Mouse (Mus musculus): ENCODE results near the gene Gjb4. TPM values are rescaled to one million over a fixed set of nuclear protein-coding genes. Genes with fewer than 3 reads are reported as not detected.

The Gjb4 gene
- total RNA-seq (2021), result not detected

DNA sequence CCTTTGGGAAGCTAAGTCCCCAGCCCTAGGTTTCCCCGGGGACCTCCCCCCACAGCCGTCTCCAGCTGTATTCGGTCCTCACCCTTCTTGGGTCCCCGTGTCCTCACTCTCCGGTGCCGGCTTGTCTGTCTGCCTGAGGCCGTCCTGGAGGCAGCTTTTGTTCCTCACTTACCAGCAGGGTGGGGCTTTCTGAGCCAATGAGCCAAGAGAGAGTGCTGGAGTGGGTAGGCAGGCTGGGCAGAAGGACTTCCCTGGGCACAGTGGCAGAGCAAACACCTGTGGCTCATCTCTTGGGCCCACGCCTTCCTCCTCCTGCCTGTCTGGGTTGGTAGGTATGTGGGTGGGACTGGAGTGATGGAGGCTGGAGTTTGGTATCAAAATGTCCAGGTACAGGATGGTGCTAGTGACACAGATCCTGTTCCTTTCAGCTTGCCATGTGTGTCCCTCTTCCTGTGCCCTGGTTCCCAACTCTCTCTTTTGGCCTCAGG lies at the start of gene Gjb4:
Gjb4 (minus strand) TSS at position 131 of the 488 bp plus-strand sequence.
- intact Hi-C loops (cut with DNase I), result no loop called here
- DNase-seq (ENCODE audit: low spot score in 2 of 2), result no peak

DNA sequence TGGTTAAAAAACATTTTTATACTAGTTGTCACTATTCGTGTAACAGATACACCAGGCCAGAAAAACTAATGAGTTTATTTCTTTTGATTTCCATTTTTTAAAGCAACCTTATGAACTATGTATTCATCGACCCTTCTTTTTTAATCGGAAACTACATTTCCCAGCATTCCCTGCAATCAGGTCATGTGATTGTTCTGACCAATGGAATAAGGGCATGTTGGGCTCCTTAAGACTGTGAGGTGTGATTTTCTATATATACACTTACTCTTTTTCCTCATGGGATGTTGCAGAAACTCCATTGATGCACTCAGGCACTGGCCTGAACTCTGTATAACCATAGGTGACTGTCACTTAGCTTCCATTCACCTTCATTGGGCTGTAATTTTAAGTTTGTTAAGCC lies 48.7 kb upstream of the Gjb4 start:
- DNase-seq (ENCODE audit: low spot score in 2 of 2), result no peak
- intact Hi-C loops (cut with DNase I), result no loop called here

DNA sequence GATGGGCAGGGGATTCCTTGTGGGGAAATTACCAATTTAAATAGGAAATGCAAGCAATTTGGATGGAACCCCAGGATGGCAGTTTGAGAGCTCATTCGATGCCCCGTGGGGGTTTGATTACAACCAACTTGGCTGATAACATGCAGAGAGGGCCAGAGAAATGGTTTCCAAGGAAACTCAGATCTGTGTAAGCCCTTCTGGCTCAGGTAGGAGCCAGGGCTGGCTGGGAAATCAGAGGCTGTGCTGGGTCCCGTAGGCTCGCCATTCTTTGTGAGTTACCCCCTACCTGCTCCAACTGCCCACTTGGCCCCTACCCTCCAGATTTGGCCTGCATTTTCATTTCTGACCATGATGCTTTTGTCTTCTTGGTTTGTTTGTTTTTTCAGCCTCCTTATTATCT lies 48.3 kb upstream of the Gjb4 start:
- DNase-seq (ENCODE audit: low spot score in 2 of 2), result no peak

GRCm38 (mm10) chr4:127400165-127401145 lies 46.6 kb upstream of the Gjb4 start:
- intact Hi-C loops (cut with DNase I), result no loop called here
- peak; percentile 10 to 14 for DNase-seq (ENCODE audit: low spot score in 2 of 2)

More for the DNA sequence above, 48.3 kb upstream of the Gjb4 start:
- intact Hi-C loops (cut with DNase I), result no loop called here

GRCm38 (mm10) chr4:127395591-127395990 lies 41.7 kb upstream of the Gjb4 start:
- DNase-seq (ENCODE audit: low spot score in 2 of 2), result no peak
- intact Hi-C loops (cut with DNase I), result no loop called here

GRCm38 (mm10) chr4:127389645-127390044 lies 35.8 kb upstream of the Gjb4 start:
- intact Hi-C loops (cut with DNase I), result loop anchor here (5.0 kb wide), 1 partner anchor 918 kb away; no protein-coding TSS in a partner anchor
- peak in 1 of 2 experiments; percentile 12 for DNase-seq (ENCODE audit: low spot score in 2 of 2)

DNA sequence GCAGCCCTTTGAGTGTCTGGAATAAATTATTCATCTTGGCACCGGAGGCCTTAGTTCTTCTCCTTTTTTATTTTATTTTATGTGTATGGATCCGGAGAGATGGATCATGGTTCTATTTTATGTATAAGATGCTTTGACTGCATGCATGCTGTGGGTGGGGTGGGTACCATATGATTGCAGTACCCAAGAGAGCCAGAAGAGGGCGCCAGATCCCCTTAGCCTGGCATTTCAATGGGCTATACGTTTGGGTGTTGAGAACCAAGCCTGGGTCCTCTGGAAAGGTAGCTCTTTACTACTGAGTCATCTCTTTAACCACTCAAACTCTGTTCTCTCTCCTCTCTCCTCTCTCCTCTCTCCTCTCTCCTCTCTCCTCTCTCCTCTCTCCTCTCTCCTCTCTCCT lies 23.5 kb upstream of the Gjb4 start:
- intact Hi-C loops (cut with DNase I), result loop anchor here (10.0 kb wide), 1 partner anchor 237 kb away; no protein-coding TSS in a partner anchor
- no peak for DNase-seq (ENCODE audit: low spot score in 2 of 2)

DNA sequence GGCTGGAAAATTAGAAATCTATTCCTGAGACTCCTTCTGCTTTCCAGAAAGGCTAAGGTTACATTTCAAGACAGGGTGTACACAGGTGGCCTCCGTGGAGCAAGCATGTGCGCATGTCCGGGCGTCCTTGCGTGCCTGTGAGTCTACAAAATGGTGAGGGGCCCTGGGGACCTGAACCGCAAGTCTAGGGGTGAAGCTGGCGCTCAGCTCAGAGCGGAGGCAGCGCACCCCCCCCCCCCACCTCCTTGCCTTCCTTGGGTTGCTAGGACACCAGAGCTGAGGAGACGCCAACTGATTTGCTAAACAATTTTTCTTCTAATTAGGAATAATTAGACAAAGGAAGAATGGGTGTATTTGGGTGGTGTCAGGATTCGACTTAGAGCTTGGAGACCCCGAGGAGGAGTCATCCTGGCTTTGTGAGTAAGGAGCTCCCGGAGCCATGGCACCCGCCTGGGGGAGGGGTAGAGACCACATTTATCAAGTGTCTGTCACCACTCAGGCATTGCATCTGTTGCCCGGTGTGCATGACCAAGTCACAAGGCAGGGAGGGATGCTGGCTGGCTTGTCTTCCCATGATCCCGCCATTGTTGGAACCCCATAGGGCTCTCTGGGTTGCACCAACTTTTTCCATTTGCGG lies 21.8 kb upstream of the Gjb4 start:
- intact Hi-C loops (cut with DNase I), result loop anchor here (10.0 kb wide), 1 partner anchor 239 kb away; no protein-coding TSS in a partner anchor
- DNase-seq (ENCODE audit: low spot score in 2 of 2), result no peak

GRCm38 (mm10) chr4:127374645-127375044 lies 20.8 kb upstream of the Gjb4 start:
- intact Hi-C loops (cut with DNase I), result loop anchor here (5.0 to 10.0 kb wide), 2 partner anchors 240 to 613 kb away; partner anchors contain the start of gene Csmd2
- DNase-seq (ENCODE audit: low spot score in 2 of 2), result no peak

DNA sequence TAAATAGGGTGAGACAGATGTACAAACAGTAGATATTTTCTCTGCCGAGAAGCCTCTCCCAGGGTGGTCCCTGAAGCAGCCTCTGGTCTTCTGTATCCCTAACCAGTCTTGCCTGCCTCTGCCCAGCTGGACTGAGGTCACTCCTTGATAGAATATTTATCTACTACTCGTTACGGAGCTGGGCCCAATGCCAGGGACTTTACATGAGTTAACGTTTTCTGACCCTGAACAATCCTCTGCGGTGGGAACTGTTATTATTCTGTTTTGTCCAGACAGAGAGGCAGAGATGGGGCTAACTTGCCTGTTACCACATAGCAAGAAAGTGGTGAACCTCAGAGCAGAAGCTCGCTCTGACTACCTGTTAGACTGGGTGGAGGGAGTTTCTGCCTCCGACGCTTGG lies 19.6 kb upstream of the Gjb4 start:
- DNase-seq (ENCODE audit: low spot score in 2 of 2), result no peak
- intact Hi-C loops (cut with DNase I), result loop anchor here (5.0 to 10.0 kb wide), 2 partner anchors 241 to 614 kb away; partner anchors contain the start of gene Csmd2

- no peak for DNase-seq (ENCODE audit: low spot score in 2 of 2)
- intact Hi-C loops (cut with DNase I), result loop anchor here (5.0 to 10.0 kb wide), 2 partner anchors 243 to 616 kb away; partner anchors contain the start of gene Csmd2
Observed at GRCm38 (mm10) chr4:127371546-127371945, 17.7 kb upstream of the Gjb4 start.

DNA sequence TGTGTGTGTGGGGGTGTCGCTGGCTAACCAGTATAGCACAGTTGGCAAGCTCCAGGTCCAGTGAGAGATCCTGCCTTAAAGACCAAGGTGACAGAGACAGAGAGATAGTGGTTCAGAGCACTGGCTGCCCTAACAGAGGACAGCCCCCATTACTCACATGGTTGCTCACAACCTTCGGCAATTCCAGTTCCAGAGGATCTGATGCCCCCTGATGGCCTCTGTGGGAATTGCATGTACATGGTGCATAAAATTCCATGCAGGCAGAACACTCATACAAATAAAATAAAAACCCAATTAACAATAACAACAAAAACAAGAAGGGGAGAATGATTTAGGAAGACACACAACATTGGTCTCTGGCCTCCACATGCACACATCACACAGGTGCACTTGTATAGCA lies 16.6 kb upstream of the Gjb4 start:
- DNase-seq (ENCODE audit: low spot score in 2 of 2), result no peak

GRCm38 (mm10) chr4:127368379-127368973 lies 14.6 kb upstream of the Gjb4 start:
- DNase-seq (ENCODE audit: low spot score in 2 of 2), result peak; percentile 61 to 62
- intact Hi-C loops (cut with DNase I), result loop anchor here (10.0 kb wide), 1 partner anchor 1176 kb away; no protein-coding TSS in a partner anchor

More for the DNA sequence above, 16.6 kb upstream of the Gjb4 start:
- intact Hi-C loops (cut with DNase I), result loop anchor here (5.0 to 10.0 kb wide), 2 partner anchors 244 to 617 kb away; partner anchors contain the start of gene Csmd2

DNA sequence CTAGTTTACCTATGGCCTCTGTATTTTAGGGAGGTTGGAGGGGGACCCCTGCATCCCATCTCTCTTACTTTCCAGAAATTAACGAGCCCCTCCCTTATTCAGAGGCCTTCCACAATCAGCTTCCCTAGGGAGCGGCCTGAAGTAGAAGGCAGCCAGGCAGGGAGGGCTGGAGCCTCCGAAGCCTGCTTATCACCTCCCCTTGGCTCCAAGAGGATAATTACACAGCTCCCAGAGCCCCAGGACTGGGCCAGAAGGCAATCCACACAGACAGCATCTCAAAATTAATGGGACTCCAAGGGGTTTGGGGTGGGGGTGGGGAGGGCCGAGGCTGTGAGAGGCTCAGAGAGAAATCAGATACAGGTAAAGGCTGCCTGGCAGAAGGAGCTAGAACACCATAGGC lies 12.0 kb upstream of the Gjb4 start:
- intact Hi-C loops (cut with DNase I), result loop anchor here (10.0 kb wide), 1 partner anchor 1179 kb away; no protein-coding TSS in a partner anchor
- no peak for DNase-seq (ENCODE audit: low spot score in 2 of 2)

DNA sequence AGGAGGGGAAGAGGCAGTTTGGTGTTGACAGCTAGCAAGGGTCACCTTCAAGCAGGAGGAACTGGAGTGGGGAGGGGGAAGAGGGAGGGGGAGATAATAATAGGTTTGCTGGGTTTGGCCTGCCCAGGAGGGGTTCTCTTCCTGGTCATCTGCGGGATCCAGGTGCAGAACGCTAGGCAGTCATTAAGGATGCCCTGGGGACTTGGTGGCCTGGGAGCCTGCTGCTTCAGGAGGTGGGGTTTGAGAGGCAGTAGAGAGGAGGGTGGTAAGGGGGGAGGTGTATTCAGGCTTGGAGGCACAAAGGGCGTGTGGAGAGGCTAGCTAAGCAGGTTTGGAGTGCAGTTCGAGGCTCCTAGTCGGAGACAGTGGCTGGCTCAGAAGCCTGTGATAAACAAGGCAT lies 11.6 kb upstream of the Gjb4 start:
- intact Hi-C loops (cut with DNase I), result loop anchor here (10.0 kb wide), 1 partner anchor 1179 kb away; no protein-coding TSS in a partner anchor
- no peak for DNase-seq (ENCODE audit: low spot score in 2 of 2)

- intact Hi-C loops (cut with DNase I), result loop anchor here (10.0 kb wide), 1 partner anchor 1180 kb away; no protein-coding TSS in a partner anchor
- no peak for DNase-seq (ENCODE audit: low spot score in 2 of 2)
Observed at GRCm38 (mm10) chr4:127364431-127364830, 10.6 kb upstream of the Gjb4 start.

GRCm38 (mm10) chr4:127363331-127363730 lies 9.4 kb upstream of the Gjb4 start:
- intact Hi-C loops (cut with DNase I), result loop anchor here (10.0 kb wide), 1 partner anchor 1181 kb away; no protein-coding TSS in a partner anchor
- DNase-seq (ENCODE audit: low spot score in 2 of 2), result no peak

- DNase-seq (ENCODE audit: low spot score in 2 of 2), result no peak
- intact Hi-C loops (cut with DNase I), result loop anchor here (10.0 kb wide), 1 partner anchor 1182 kb away; no protein-coding TSS in a partner anchor
Observed at GRCm38 (mm10) chr4:127362520-127362919, 8.6 kb upstream of the Gjb4 start.

- intact Hi-C loops (cut with DNase I), result no loop called here
- no peak for DNase-seq (ENCODE audit: low spot score in 2 of 2)
Observed at GRCm38 (mm10) chr4:127358018-127358417, 4.1 kb upstream of the Gjb4 start, which contains the start of gene Gjb5. TSS of gene Gjb5 (minus strand) at chr4:127358181.
